Mouse (Mus musculus): ENCODE data around the gene Olfr704.
"Not testable (repeated sequence)": the region's sequence is repeated elsewhere in the genome, so short reads cannot be mapped to it uniquely, and the experiment has no call there.

Gene Olfr704

DNA sequence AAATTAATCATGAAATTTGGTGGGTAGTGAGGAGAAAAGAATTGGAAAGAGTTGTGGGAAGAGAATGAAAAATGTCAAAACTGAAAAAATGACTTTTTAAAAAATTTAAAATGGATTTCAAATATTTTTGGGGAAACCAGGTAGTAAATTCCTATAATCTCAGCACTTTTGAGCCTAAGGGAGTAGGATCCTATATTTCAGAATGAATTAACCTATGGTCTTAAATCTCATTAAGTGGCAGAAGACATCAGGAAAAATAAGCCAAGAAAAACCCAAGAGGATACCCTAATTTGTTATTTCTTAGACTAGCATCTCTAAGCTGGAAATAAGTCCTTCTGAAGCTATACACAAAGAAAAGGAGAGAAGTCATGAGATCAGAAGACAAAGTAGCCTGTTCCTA, at the start of gene Olfr704:
Olfr704 (plus strand) TSS at position 301 of the 400 bp plus-strand sequence.
- no peak for DNase-seq

DNA sequence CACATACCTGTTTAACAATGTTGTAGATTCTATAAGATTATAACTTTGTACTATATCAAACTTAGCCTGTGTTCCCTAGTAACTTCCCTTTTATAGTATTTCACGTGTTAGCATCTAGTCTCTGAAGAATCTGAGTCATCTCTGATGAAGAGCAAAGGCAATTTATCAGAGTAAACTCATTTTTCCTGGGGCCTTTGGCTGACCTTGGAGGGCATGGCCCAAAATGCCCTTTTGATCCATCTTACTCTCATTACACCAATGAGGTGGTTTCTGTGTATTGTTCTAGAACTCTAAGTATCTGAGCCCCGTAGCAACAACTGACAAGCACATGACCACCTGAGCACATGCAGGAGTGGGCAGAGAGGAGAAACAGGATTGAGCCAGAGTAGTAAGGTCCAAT, 49.2 kb upstream of the Olfr704 start, which contains the start of gene Olfr701:
Olfr701 (plus strand) TSS at position 301 of the 400 bp plus-strand sequence.
- DNase-seq: no peak

DNA sequence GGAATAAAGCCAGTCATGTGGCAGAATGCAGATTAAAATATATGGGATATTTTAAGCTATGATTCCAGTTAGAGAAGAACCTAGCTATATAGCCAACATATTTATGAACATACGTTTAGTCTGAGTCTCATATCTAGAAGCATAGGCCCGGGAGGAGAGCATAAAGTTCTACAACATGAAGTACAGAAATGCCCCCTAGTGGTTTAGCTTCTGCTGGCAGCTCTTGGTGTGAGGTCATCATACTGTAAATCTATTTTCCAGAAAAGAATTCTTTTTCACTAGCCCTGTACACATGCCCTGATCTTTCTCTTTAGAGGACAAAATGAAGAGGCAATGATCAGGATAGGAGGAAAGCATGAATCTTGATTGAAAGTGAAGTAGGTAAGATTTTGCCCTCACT, 47.2 kb upstream of the Olfr704 start:
- no peak for DNase-seq

DNA sequence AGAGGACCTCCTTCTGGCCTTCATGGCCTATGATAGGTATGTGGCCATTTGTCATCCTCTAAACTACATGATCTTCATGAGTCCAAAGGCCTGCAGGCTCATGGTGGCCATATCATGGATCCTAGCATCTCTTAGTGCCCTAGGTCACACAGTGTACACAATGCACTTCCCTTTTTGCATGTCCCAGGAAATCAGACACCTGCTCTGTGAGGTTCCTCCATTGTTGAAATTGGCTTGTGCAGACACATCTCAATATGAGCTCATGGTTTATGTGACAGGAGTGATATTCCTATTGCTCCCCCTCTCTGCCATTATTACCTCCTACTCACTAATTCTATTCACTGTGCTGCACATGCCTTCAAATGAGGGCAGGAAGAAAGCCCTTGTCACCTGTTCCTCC, 44.6 kb upstream of the Olfr704 start:
- no peak for DNase-seq

- DNase-seq: no peak
Observed at GRCm38 (mm10) chr7:106833793-106834192, 29.2 kb upstream of the Olfr704 start, which contains the start of gene Olfr702. Gene Olfr702 (minus strand): TSS chr7:106833893.

GRCm38 (mm10) chr7:106843060-106843459, 19.9 kb upstream of the Olfr704 start, which contains the start of gene Olfr703:
Gene Olfr703 (plus strand): TSS chr7:106843360.
- no peak for DNase-seq

- no peak for DNase-seq
Observed at GRCm38 (mm10) chr7:106876791-106877190, 13.8 kb downstream of the Olfr704 start, which contains the start of gene Olfr705. Gene Olfr705 (minus strand): TSS chr7:106876891.

DNA sequence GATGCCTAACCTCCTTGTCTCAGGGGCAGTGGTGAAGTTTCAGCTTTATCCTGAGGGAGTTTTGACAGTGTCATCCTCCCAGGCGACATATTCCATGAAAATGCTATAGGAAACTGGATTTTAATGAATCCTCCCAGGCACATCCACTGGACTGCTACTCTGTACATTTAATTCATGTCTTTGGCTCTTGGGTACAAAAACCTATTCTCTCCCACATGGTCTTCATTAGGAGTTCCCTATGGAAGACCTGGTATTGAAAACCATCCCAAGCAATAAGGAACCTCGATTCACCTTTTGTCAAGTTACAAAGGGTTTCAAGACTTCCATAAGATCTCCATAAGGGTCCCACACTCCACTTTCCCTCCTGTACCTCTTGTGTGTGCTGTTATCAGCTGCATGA, 25.1 kb downstream of the Olfr704 start, which contains the start of gene Olfr706:
Olfr706 (minus strand) TSS at position 101 of the 400 bp plus-strand sequence.
- DNase-seq: no peak

DNA sequence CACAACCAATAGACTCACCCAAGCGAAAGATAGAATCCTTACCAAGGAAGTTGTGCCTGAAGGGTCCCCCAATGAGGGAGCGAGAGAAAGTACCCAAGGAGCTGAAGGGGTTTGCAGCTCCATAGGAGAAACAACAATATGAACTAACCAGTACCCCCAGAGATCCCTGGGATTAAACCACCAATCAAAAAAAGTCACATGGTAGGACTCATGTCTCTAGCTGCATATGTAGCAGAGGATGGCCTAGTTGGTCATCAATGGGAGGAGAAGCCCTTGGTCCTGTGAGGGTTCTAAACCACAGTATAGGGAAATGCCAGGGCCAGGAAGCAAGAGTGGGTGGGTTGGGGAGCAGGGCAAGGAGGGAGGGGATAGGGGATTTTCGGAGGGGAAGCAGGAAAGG, 38.2 kb downstream of the Olfr704 start, which contains the start of gene Olfr707:
Olfr707 (minus strand) TSS at position 101 of the 400 bp plus-strand sequence.
- DNase-seq: not testable (repeated sequence)

DNA sequence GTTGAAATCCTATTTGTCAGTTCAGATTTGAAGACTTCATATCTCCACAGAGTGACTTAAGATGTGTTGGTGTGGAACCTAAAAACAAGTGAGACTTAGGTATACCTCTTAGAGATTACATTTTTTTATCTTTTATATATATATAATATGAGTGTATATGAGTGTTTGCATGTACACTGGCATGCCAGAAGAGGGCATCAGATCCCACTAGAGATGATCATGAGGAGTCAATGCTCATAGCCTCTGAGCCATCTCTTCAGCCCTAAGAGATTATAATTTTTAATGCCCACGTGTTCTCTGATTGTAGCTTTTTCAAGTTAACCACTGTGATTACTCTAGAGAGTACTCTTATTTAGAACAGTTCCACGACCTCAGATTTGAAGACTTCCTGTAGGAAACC, 44.7 kb downstream of the Olfr704 start, which contains the start of gene Olfr1532-ps1:
Olfr1532-ps1 (plus strand) TSS at position 326 of the 400 bp plus-strand sequence.
- DNase-seq: no peak
